Mouse (Mus musculus) lung, postnatal 36 days (tissue): ENCODE measurements around the gene Zmym3.
"Not testable (repeated sequence)": the region's sequence is repeated elsewhere in the genome, so short reads cannot be mapped to it uniquely, and the experiment has no call there.

ENCODE experiments used
- DNase-seq: peaks from one replicate; pipeline ENCODE4 v3.0.0; 2022; ENCODE audit warnings: mixed read lengths

Zmym3 gene

DNA sequence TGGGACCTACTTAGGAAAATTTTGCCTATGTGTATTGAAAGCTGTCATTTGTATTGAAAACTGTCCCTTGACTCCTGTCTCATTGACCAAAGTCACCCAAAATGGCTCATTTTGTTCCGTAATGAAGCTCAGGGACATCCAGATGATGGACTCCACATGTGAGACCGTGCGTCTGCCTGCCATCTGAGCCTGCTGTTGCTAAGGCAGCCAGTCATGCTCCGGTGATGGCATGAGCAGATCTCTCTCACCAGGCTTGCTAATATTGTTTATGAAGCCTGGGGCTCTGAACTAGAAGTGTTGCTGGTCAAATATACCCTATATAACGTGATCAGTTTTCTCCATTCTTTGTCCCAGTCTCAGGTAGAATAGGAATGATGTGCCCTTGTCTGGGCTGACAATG lies 47.7 kb downstream of the Zmym3 start:
- DNase-seq, result no peak

DNA sequence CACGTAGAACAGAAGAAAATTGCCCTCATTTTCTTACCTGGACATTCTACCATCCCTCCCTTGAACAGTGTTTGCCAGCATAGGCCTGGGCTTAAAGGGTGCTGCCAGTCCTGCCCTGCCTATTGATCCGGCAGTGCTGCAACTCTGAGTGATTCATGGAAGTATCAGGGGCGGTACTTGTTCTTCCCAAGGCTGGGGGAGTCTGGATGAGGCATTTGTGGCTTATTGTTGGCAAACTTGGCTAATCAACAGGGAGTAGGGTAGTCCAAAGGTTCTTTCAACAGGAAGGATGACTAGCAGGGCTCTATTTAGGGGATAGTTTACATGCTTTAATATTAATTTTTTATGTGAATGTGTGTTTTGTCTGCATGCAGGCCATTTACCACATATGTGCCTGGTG lies 50.1 kb downstream of the Zmym3 start:
- DNase-seq, result no peak

GRCm38 (mm10) chrX:101369001-101369400 lies 51.6 kb downstream of the Zmym3 start:
- DNase-seq, result peak; percentile 12

DNA sequence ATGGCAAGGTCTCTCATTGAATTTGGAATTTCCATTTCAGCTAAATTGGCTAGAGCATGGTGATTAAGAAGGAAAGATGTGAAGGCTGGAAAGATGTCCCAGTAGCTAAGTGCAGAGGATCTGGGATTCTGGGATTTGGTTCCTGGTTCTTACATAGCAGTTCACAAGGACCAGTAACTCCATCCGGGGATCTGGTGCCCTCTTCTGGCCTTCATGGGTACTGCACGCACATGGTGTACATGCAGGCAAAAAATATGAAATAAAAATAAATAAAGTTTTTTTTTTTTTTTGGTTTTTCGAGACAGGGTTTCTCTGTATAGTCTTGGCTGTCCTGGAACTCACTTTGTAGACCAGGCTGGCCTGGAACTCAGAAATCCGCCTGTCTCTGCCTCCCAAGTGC lies 61.7 kb downstream of the Zmym3 start:
- not testable (repeated sequence) for DNase-seq
